Mouse (Mus musculus): ENCODE measurements at regions not wholly inside any gene's neighbourhood (a gene's known extent, or its start where the extent isn't known, plus 50 kb on each side); places are given as distances from the start of the nearest gene placed in this dataset. TPM values are rescaled to one million over a fixed set of nuclear protein-coding genes. Genes with fewer than 3 reads are reported as not detected.

DNA sequence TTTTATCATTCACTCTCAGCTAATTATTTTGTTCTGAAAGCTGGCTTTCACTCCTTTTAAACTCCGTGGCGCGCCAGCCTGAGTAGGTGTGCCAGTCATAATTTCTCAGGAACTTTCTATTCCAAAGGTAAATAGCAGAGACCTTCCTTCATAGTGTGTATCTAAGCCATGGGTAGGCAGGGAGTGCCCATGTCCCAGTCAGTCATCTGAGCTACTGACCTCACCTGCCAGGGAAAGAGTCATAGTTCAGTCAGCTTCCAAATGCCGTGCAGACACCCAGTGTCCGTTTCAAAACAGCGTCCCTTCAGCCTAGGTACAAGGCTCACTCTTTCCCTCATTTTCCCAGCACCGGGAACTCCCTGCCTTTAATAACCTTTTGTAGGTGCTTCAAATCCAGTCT, 269.7 kb downstream of the Gm19410 start:
- 91% methylated on average over 7 of the region's 7 CpGs for WGBS
- no peak for ATAC-seq (replicated peaks)
- Histone ChIP-seq H3K4me2 (no peak overlapping the region), H3K4me1 (no peaks in the 10 kb centered on the region), H3K27ac (no peak overlapping the region), H3K9me3 (no peaks in the 10 kb centered on the region), H3K27me3 (replicated peaks) (no peaks in the 10 kb centered on the region; the same call in 1 of the 2 replicates), H3K36me3 (replicated peaks) (no peaks in the 10 kb centered on the region), H3K4me3 (no peak overlapping the region), H3K9ac (no peak overlapping the region)

DNA sequence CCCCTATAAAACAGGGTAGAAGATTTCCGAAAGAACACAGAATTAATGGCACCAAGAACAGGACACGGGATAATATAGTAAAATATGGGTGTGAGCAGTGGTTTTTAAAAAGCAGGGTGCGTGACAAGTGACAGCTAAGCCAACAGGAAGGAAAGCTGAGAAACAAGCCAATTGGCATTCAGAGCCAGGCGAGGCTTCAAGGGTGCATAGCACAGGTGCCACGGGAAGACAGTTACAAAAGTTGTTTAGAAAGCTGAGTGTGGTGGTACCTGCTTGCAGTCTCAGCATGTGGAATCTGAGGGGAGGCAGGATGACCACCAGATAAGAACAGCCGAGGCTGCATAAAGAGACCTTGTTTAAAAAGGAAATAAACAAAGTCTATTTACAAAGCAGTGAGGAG, 270.7 kb downstream of the Gm19410 start:
- Histone ChIP-seq H3K9ac (no peak overlapping the region), H3K4me3 (no peak overlapping the region), H3K4me1 (no peaks in the 10 kb centered on the region), H3K27me3 (replicated peaks) (no peaks in the 10 kb centered on the region; the same call in 1 of the 2 replicates), H3K9me3 (no peaks in the 10 kb centered on the region), H3K4me2 (no peak overlapping the region), H3K36me3 (replicated peaks) (no peaks in the 10 kb centered on the region), H3K27ac (no peak overlapping the region)
- WGBS = 79% methylated on average over 6 of the region's 6 CpGs
- no peak for ATAC-seq (replicated peaks)

DNA sequence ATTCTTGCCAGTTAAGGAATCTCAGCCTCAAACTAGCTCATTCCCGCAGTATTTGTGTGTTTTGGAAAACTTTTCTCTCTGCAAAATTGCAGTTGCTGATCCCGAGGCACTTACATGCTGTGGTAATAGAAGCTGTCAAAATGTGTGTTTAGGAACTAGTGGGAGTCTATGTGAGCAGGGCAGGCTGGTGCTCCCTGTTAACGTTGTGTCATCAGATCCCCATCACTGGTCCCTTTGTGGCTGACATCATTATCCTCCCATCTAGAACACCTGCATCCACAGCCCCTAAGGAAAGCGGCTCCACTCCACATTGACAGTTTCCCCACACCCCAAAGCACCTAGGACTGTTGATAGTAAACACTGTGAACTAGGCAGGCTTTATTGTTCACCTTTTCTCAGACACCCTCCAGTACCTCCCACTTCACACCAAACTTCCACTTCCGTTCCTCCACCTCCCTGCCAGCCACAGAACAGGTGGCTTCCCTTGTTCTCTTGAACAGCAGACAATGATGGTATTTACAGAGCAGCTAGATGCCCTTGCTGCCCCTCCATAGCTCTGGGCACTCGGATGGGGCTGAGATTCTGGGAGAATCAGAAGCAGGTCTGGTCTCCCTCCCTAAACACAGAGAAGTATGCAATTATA, 275.8 kb downstream of the Gm19410 start:
- no peak for ATAC-seq (replicated peaks)
- 81% methylated on average over 6 of the region's 6 CpGs for WGBS
- no peak overlapping the region for H3K27ac ChIP-seq

DNA sequence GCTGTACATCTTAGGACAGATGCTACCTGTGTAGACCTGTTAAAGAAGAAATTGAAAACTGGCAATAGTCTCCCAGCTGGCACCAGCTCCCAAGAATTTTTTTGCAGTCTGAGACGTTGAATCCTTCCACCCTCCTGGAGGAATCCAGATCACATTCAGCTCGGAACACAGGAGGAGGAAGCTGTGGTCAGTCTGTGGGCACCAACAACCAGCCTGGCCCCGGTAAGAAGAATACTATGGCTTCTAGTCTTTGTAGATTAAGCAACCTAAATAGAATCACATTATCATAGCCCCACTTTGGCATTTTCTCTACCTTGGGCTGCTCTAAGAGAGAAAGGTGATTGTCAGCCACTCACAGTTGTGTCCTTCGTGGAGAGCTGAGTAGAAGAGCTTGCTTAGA, 277.0 kb downstream of the Gm19410 start:
- Histone ChIP-seq H3K9ac (no peak overlapping the region), H3K27me3 (replicated peaks) (no peaks in the 10 kb centered on the region), H3K4me1 (no peaks in the 10 kb centered on the region), H3K4me3 (no peak overlapping the region), H3K4me2 (no peak overlapping the region), H3K9me3 (no peaks in the 10 kb centered on the region), H3K27ac (no peak overlapping the region), H3K36me3 (replicated peaks) (no peaks in the 10 kb centered on the region)
- no peak for ATAC-seq (replicated peaks)
- 93% methylated on average over 4 of the region's 4 CpGs for WGBS

More for the DNA sequence above, 275.8 kb downstream of the Gm19410 start:
- H3K4me2 ChIP-seq = no peak overlapping the region
- no peaks in the 10 kb centered on the region for H3K9me3 ChIP-seq
- no peak overlapping the region for H3K9ac ChIP-seq
- H3K27me3 ChIP-seq (replicated peaks) = no peaks in the 10 kb centered on the region
- no peak overlapping the region for H3K4me3 ChIP-seq
- no peaks in the 10 kb centered on the region for H3K36me3 ChIP-seq (replicated peaks)
- H3K4me1 ChIP-seq = no peaks in the 10 kb centered on the region

Small RNA genes lying in the stretch of these regions (microRNA-seq; reads per million reads assigned to microRNA genes)
- not detected for gene Gm22030
